Mouse (Mus musculus): ENCODE measurements around the gene Gstt4.

DNA sequence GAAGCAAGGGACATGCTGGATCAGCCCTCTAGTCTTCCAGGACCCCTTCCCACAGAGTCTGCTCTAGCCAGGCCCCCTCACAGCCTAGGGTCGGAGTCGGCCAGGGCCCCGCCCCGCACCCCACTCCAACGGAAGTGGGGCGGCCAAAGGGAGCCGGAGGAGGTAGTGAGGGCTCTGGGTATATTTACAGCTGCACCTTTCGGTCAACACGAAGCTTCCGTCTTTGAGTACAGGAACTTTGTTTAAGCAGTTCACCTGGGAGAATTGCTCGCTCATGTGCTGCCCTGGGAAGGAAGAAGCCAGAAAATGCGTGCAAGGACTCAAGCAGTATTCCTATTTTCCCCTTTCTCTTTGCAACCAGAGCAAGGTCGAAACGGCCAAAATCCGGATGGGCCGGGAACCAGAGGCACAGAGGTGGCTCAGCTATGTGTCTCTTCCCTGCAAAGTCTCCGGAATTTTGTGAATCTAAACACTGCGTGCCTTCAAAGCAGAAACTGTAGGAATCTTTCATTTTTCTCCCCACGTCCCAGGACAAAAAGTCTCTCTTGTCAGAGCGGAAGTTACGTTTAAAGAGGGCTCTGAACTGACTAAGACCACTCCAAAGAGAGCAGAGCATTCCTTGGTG lies 11.2 kb upstream of the Gstt4 start:
- TF ChIP-seq CTCF (IDR thresholded peaks at IDR 0.05) (no peak), EP300 (IDR thresholded peaks at IDR 0.05; ENCODE audit: insufficient read depth, low read depth, low read length) (no peak)
